9 mouse cellular contexts compared by ENCODE assay signal in the genomic region with DNA sequence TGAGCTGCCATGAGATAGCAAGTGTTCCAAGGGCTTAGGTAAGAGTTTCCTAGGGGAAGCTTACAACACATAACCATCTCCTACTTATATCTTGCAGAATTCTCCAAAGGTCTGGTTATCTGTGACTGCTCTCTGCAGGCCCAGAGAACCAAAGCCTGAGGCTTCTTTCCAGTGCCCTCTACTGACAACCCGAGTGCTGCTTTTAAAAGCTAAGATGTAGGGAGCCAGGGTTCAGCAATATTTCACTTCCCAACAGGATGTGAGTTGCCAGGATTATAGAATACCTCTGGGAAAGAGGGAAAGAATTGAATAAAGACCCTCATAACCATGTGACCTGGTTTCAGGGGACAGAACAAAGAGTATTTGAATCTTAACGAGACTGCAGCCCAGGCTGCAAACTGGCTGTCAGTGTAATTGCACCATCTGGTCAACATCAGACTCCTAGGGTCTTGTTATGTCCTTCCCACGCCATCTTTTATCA. TPM values are rescaled to one million over a fixed set of nuclear protein-coding genes. Genes with fewer than 3 reads are reported as not detected.
A peak's percentile ranks its signal among the peaks of the same experiment; 100 is the strongest.
DNase-seq lines count a peak whose midpoint lies in the region; ATAC-seq lines count a peak whose summit lies in the region.
"Had no signal": no experiment of that assay in that cellular context is flagged by ENCODE, and none has a peak within 500 bp of the region (broad histone marks: within the 10 kb centered on the region; RNA-seq: fewer than 3 reads in every experiment).

No protein-coding gene starts in this region.

- 13% methylated on average over 3 of the region's 3 CpGs for WGBS in kidney, embryonic 16.5 days
- 31% methylated on average over 3 of the region's 3 CpGs for WGBS in embryonic facial prominence, embryonic 13.5 days
- 16% methylated on average over 3 of the region's 3 CpGs for WGBS in intestine, embryonic 15.5 days
- 3% methylated on average over 3 of the region's 3 CpGs for WGBS in neural tube, embryonic 14.5 days

- H3K9ac ChIP-seq in kidney, embryonic 16.5 days (replicated peaks; ENCODE audit: low read length) = no peak overlapping the region
- no peak overlapping the region for H3K9ac ChIP-seq in embryonic facial prominence, embryonic 13.5 days
- H3K9ac ChIP-seq in intestine, embryonic 15.5 days = no peak overlapping the region
- H3K9ac ChIP-seq in neural tube, embryonic 14.5 days (replicated peaks; ENCODE audit: low read depth, low read length) = no peak overlapping the region

- ATAC-seq in kidney, embryonic 16.5 days (ENCODE audit: low FRiP score, low TSS enrichment) = peak; percentile 66
- ATAC-seq in embryonic facial prominence, embryonic 13.5 days (ENCODE audit: insufficient number of reproducible peaks, insufficient read depth, low FRiP score, low TSS enrichment, low read depth) = no peak
- ATAC-seq in intestine, embryonic 15.5 days = peak; percentile 66
- peak; percentile 66 for ATAC-seq in neural tube, embryonic 14.5 days (ENCODE audit: low read depth)

- DNase-seq in kidney, postnatal 14 days = no peak
- no peak for DNase-seq in adrenal gland, postnatal 14 days
- DNase-seq in right cerebral cortex, postnatal 4 days = no peak
- DNase-seq in layer of hippocampus, postnatal 14 days (ENCODE audit: low spot score in 2 of 2) = no peak
- DNase-seq: kidney, postnatal 25 days had no signal

- 0 out of 2 replicates have a peak overlapping the region, but pooled peaks have one; percentile 12 for H3K4me2 ChIP-seq in kidney, embryonic 16.5 days (replicated peaks; ENCODE audit: low read depth, low read length)
- no peak overlapping the region for H3K4me2 ChIP-seq in embryonic facial prominence, embryonic 13.5 days
- no peak overlapping the region for H3K4me2 ChIP-seq in intestine, embryonic 15.5 days (replicated peaks)
- H3K4me2 ChIP-seq in neural tube, embryonic 14.5 days (ENCODE audit: low read depth, low read length) = no peak overlapping the region

- no peaks in the 10 kb centered on the region for H3K9me3 ChIP-seq in kidney, embryonic 16.5 days (ENCODE audit: low read length)
- no peaks in the 10 kb centered on the region for H3K9me3 ChIP-seq in embryonic facial prominence, embryonic 13.5 days
- no peaks in the 10 kb centered on the region for H3K9me3 ChIP-seq in intestine, embryonic 15.5 days
- H3K9me3 ChIP-seq in neural tube, embryonic 14.5 days (ENCODE audit: control insufficient read depth, low read length) = no peaks in the 10 kb centered on the region

- no peaks in the 10 kb centered on the region; the same call in 1 of the 2 replicates for H3K36me3 ChIP-seq in kidney, embryonic 16.5 days (ENCODE audit: insufficient read depth, low read length)
- H3K36me3 ChIP-seq in embryonic facial prominence, embryonic 13.5 days = no peaks in the 10 kb centered on the region
- no peaks in the 10 kb centered on the region for H3K36me3 ChIP-seq in intestine, embryonic 15.5 days
- no peaks in the 10 kb centered on the region for H3K36me3 ChIP-seq in neural tube, embryonic 14.5 days (ENCODE audit: control insufficient read depth, insufficient read depth, low read length)

- peaks cover 22% of the 10 kb centered on the region for H3K4me1 ChIP-seq in kidney, embryonic 16.5 days (ENCODE audit: insufficient read depth, low read length)
- peaks cover 13% of the 10 kb centered on the region for H3K4me1 ChIP-seq in embryonic facial prominence, embryonic 13.5 days
- H3K4me1 ChIP-seq in intestine, embryonic 15.5 days (replicated peaks) = peaks cover 9% of the 10 kb centered on the region; the same call in 1 of the 2 replicates
- peaks cover 20% of the 10 kb centered on the region for H3K4me1 ChIP-seq in neural tube, embryonic 14.5 days (ENCODE audit: control insufficient read depth, insufficient read depth, low read length)

- peak overlapping the region; percentile 85 for H3K27ac ChIP-seq in kidney, embryonic 16.5 days (ENCODE audit: low read length)
- H3K27ac ChIP-seq in embryonic facial prominence, embryonic 13.5 days = peak overlapping the region; percentile 44
- peak overlapping the region; percentile 72 for H3K27ac ChIP-seq in intestine, embryonic 15.5 days
- no peak overlapping the region; the same call in 1 of the 2 replicates for H3K27ac ChIP-seq in neural tube, embryonic 14.5 days (ENCODE audit: low read depth, low read length)

- H3K4me3 ChIP-seq in kidney, embryonic 16.5 days (ENCODE audit: low read length) = no peak overlapping the region
- H3K4me3 ChIP-seq in embryonic facial prominence, embryonic 13.5 days = no peak overlapping the region
- no peak overlapping the region for H3K4me3 ChIP-seq in intestine, embryonic 15.5 days (replicated peaks)
- no peak overlapping the region for H3K4me3 ChIP-seq in neural tube, embryonic 14.5 days (ENCODE audit: low read depth, low read length)

- H3K27me3 ChIP-seq in kidney, embryonic 16.5 days (ENCODE audit: insufficient read depth, low read length) = no peaks in the 10 kb centered on the region
- H3K27me3 ChIP-seq in embryonic facial prominence, embryonic 13.5 days = no peaks in the 10 kb centered on the region
- no peaks in the 10 kb centered on the region for H3K27me3 ChIP-seq in intestine, embryonic 15.5 days (replicated peaks)
- no peaks in the 10 kb centered on the region for H3K27me3 ChIP-seq in neural tube, embryonic 14.5 days (ENCODE audit: control insufficient read depth, insufficient read depth, low read length)

RNA-seq across cellular contexts. Expression of gene Lims1, which starts 59.4 kb away (rescaled TPM):
- polyA plus RNA-seq in kidney, embryonic 16.5 days (2015; fragmentation: Nextera tagmentation; extraction: Ambion mirVana) = 153 and 162 TPM in 2 replicates
- 114 and 126 TPM in 2 replicates for polyA plus RNA-seq in embryonic facial prominence, embryonic 13.5 days (2015; fragmentation: Nextera tagmentation; extraction: Ambion mirVana)
- polyA plus RNA-seq in intestine, embryonic 15.5 days (2015; fragmentation: Nextera tagmentation; extraction: Ambion mirVana) = 131 and 143 TPM in 2 replicates
- 48.3 and 61.6 TPM in 2 replicates for polyA plus RNA-seq in neural tube, embryonic 14.5 days (2014; fragmentation: Nextera tagmentation; extraction: Ambion mirVana)
- total RNA-seq in adrenal gland, postnatal 14 days (2021) = 51.8 and 54.9 TPM in 2 replicates
- 10 to 100 TPM; 30.2 to 32.9 TPM for total RNA-seq in layer of hippocampus, postnatal 14 days (2021)
